Mouse (Mus musculus): ENCODE data around the gene Pear1. TPM values are rescaled to one million over a fixed set of nuclear protein-coding genes. Genes with fewer than 3 reads are reported as not detected.

Gene Pear1
- polyA plus RNA-seq, 1 experiment from 2014 or later, result 3.6 TPM

GRCm38 (mm10) chr3:87735335-87735734, 88.8 kb downstream of the Pear1 start:
- Histone ChIP-seq H3K4me1 (ENCODE audit: control insufficient read depth, insufficient read depth, low read length) (no peaks in the 10 kb centered on the region), H3K27ac (ENCODE audit: low read depth, low read length) (no peak overlapping the region), H3K27me3 (ENCODE audit: control insufficient read depth, insufficient read depth, low read length) (no peaks in the 10 kb centered on the region), H3K4me3 (ENCODE audit: low read depth, low read length) (no peak overlapping the region), H3K36me3 (ENCODE audit: control insufficient read depth, insufficient read depth, low read length) (peaks cover 67% of the 10 kb centered on the region), H3K4me2 (ENCODE audit: low read depth, low read length) (no peak overlapping the region), H3K9me3 (ENCODE audit: control insufficient read depth, low read length) (no peaks in the 10 kb centered on the region), H3K9ac (replicated peaks; ENCODE audit: low read depth, low read length) (no peak overlapping the region)
- 89% methylated on average over 9 of the region's 9 CpGs for WGBS
- no peak for ATAC-seq (ENCODE audit: low read depth)

DNA sequence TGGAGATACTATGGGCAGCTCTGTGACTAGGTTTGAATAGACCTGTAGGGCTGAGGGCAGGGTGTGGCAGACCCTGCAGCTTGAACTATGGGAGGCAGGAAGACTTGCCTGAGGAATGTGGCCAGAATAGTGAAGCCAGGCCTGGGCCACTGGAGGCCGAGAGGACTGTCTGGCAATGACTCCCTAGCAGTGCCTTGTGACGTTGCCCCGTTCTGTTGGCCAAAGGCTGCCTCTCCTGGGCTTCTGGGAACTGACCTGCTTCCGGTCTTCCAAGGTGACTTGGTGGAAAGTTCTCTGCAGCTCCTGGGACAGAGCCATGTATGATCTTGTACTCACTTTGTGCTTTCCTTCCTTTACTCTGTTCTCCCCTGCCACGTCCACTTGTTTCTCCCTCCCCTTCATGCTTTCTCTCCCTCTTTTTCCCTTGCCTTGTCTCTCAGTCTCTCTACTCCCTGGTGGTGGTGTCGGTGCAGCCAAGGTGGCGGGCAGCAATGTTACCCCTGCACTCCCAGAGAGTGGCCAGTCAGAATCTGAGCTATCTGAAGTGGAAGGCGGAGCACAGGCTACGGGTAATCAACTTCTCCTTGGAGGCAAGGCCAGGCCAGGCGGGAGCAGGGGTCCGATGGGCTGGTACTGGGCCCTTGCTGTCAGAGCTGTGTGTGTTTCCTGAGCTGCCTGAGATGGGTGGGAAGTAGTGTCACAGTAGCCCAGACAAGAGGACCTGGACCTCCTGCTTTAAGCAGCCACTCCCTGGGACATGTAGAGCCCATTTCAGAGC, 89.9 kb downstream of the Pear1 start:
- Histone ChIP-seq H3K9me3 (ENCODE audit: control insufficient read depth, low read length) (no peaks in the 10 kb centered on the region), H3K36me3 (ENCODE audit: control insufficient read depth, insufficient read depth, low read length) (peaks cover 67% of the 10 kb centered on the region), H3K4me1 (ENCODE audit: control insufficient read depth, insufficient read depth, low read length) (no peaks in the 10 kb centered on the region), H3K27ac (ENCODE audit: low read depth, low read length) (no peak overlapping the region), H3K9ac (replicated peaks; ENCODE audit: low read depth, low read length) (no peak overlapping the region), H3K4me3 (ENCODE audit: low read depth, low read length) (no peak overlapping the region), H3K27me3 (ENCODE audit: control insufficient read depth, insufficient read depth, low read length) (no peaks in the 10 kb centered on the region), H3K4me2 (ENCODE audit: low read depth, low read length) (no peak overlapping the region)
- 88% methylated on average over 11 of the region's 11 CpGs for WGBS
- no peak for ATAC-seq (ENCODE audit: low read depth)

GRCm38 (mm10) chr3:87733098-87733497, 91.0 kb downstream of the Pear1 start:
- Histone ChIP-seq H3K9me3 (ENCODE audit: control insufficient read depth, low read length) (no peaks in the 10 kb centered on the region), H3K4me2 (ENCODE audit: low read depth, low read length) (no peak overlapping the region), H3K4me1 (ENCODE audit: control insufficient read depth, insufficient read depth, low read length) (no peaks in the 10 kb centered on the region), H3K27me3 (ENCODE audit: control insufficient read depth, insufficient read depth, low read length) (no peaks in the 10 kb centered on the region), H3K4me3 (ENCODE audit: low read depth, low read length) (no peak overlapping the region), H3K9ac (replicated peaks; ENCODE audit: low read depth, low read length) (no peak overlapping the region), H3K27ac (ENCODE audit: low read depth, low read length) (no peak overlapping the region), H3K36me3 (ENCODE audit: control insufficient read depth, insufficient read depth, low read length) (peaks cover 73% of the 10 kb centered on the region)
- ATAC-seq (ENCODE audit: low read depth), result no peak
- 83% methylated on average over 4 of the region's 4 CpGs for WGBS

DNA sequence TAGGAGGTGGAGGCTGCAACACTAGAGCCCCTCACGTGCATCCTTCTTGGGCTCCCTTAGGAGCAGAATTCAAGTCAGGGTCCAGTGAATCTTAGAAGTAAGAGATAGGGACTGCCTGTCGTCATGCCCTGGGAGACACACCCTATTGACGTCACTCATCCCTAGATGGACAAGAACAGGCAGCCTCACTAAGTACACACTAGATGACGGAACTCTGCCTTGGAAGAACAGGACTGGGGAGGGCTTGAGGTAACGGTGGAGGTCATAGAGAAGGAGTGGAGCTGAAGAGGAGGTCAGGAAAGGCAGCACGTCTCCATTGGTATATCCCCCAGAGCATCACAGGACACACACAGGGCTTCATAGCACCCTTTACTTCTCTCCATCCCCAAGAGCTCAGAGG, 95.4 kb downstream of the Pear1 start:
- WGBS, result 94% methylated on average over 6 of the region's 6 CpGs
- H3K9ac ChIP-seq (replicated peaks; ENCODE audit: low read depth, low read length), result no peak overlapping the region
- ATAC-seq (ENCODE audit: low read depth), result no peak
- no peak overlapping the region for H3K27ac ChIP-seq (ENCODE audit: low read depth, low read length)
- no peak overlapping the region for H3K4me2 ChIP-seq (ENCODE audit: low read depth, low read length)
- H3K36me3 ChIP-seq (ENCODE audit: control insufficient read depth, insufficient read depth, low read length), result peaks cover 79% of the 10 kb centered on the region
- H3K27me3 ChIP-seq (ENCODE audit: control insufficient read depth, insufficient read depth, low read length), result no peaks in the 10 kb centered on the region
- no peaks in the 10 kb centered on the region for H3K9me3 ChIP-seq (ENCODE audit: control insufficient read depth, low read length)
- no peak overlapping the region for H3K4me3 ChIP-seq (ENCODE audit: low read depth, low read length)
- H3K4me1 ChIP-seq (ENCODE audit: control insufficient read depth, insufficient read depth, low read length), result no peaks in the 10 kb centered on the region

DNA sequence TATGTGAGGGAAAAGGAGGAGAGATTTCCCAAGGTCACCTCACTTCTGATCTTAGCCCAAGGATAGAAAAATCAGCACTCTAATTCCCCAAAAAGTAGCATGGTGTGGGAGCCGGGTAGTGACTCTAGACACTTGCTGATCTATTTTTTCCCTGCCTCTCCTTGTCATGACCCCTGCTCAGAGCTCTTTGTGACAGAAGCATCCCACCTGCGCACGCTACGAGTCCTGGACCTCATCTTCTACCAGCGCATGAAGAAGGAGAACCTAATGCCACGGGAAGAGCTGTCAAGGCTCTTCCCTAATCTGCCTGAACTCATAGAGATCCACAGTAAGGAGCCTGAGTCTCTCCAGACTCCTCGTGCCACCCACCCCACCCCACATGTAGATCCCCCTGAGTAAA, 97.9 kb downstream of the Pear1 start:
- H3K9ac ChIP-seq (replicated peaks; ENCODE audit: low read depth, low read length), result no peak overlapping the region
- 98% methylated on average over 7 of the region's 7 CpGs for WGBS
- no peak for ATAC-seq (ENCODE audit: low read depth)
- no peaks in the 10 kb centered on the region for H3K9me3 ChIP-seq (ENCODE audit: control insufficient read depth, low read length)
- no peak overlapping the region for H3K4me2 ChIP-seq (ENCODE audit: low read depth, low read length)
- H3K4me1 ChIP-seq (ENCODE audit: control insufficient read depth, insufficient read depth, low read length), result no peaks in the 10 kb centered on the region
- no peak overlapping the region for H3K4me3 ChIP-seq (ENCODE audit: low read depth, low read length)
- H3K27ac ChIP-seq (ENCODE audit: low read depth, low read length), result no peak overlapping the region
- peaks cover 69% of the 10 kb centered on the region for H3K36me3 ChIP-seq (ENCODE audit: control insufficient read depth, insufficient read depth, low read length)
- H3K27me3 ChIP-seq (ENCODE audit: control insufficient read depth, insufficient read depth, low read length), result no peaks in the 10 kb centered on the region

DNA sequence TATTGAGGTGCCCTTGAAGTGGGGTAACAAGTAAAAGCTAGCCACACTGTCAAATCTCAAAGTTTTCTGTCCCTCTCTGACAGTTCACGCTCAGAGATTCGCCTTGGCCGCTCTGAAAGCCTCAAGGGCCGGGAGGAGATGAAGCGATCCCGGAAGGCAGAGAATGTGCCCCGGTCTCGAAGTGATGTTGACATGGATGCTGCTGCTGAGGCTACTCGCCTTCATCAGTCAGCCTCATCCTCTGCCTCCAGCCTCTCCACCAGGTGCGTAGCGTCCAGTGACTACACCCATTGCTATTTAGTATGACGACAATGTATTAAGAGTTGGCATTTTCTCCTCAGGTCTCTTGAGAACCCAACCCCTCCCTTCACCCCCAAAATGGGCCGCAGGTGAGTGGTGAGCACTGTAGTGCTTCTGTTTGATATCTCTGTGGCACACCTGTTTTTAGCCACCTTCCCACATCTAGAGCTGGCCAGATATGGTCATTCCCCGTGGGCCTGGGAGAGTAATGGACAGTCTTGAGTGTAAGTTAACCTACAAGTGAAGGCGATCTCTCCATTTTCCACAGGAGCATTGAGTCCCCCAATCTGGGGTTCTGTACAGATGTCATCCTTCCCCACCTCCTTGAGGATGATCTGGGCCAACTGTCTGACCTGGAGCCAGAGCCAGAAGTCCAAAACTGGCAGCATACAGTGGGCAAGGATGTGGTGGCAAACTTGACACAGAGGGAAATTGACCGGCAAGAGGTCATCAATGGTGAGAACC, 98.5 kb downstream of the Pear1 start:
- peaks cover 69% of the 10 kb centered on the region for H3K36me3 ChIP-seq (ENCODE audit: control insufficient read depth, insufficient read depth, low read length)
- H3K4me1 ChIP-seq (ENCODE audit: control insufficient read depth, insufficient read depth, low read length), result no peaks in the 10 kb centered on the region
- no peak for ATAC-seq (ENCODE audit: low read depth)
- H3K27me3 ChIP-seq (ENCODE audit: control insufficient read depth, insufficient read depth, low read length), result no peaks in the 10 kb centered on the region
- no peak overlapping the region for H3K27ac ChIP-seq (ENCODE audit: low read depth, low read length)
- WGBS, result 96% methylated on average over 16 of the region's 16 CpGs
- H3K9ac ChIP-seq (replicated peaks; ENCODE audit: low read depth, low read length), result no peak overlapping the region
- no peaks in the 10 kb centered on the region for H3K9me3 ChIP-seq (ENCODE audit: control insufficient read depth, low read length)
- no peak overlapping the region for H3K4me2 ChIP-seq (ENCODE audit: low read depth, low read length)
- no peak overlapping the region for H3K4me3 ChIP-seq (ENCODE audit: low read depth, low read length)

DNA sequence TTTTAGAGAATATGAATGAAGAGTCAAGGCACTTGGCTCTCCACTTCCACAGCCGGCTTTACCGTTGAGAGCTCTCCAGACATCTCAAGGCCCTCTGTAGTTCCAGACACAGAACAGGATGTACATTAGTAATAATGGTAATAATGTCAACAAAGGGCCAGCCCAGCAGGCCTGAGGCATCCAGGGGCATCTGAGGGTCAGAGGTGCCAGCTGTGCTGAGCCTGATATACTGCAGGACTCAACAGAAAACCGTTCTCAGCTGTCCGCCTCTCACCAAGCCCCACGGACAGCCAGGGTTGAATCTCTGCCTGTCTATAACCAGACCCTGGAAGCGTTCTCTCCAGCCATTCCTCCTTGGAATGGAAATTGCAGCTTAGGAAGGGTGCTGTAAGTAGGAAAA, 99.5 kb downstream of the Pear1 start:
- 75% methylated on average over 6 of the region's 6 CpGs for WGBS
- H3K9me3 ChIP-seq (ENCODE audit: control insufficient read depth, low read length), result no peaks in the 10 kb centered on the region
- H3K4me3 ChIP-seq (ENCODE audit: low read depth, low read length), result no peak overlapping the region
- no peak overlapping the region for H3K9ac ChIP-seq (replicated peaks; ENCODE audit: low read depth, low read length)
- no peak overlapping the region for H3K27ac ChIP-seq (ENCODE audit: low read depth, low read length)
- ATAC-seq (ENCODE audit: low read depth), result no peak
- no peaks in the 10 kb centered on the region for H3K4me1 ChIP-seq (ENCODE audit: control insufficient read depth, insufficient read depth, low read length)
- H3K27me3 ChIP-seq (ENCODE audit: control insufficient read depth, insufficient read depth, low read length), result no peaks in the 10 kb centered on the region
- peaks cover 67% of the 10 kb centered on the region for H3K36me3 ChIP-seq (ENCODE audit: control insufficient read depth, insufficient read depth, low read length)
- no peak overlapping the region for H3K4me2 ChIP-seq (ENCODE audit: low read depth, low read length)

- ATAC-seq (ENCODE audit: low read depth), result no peak
- WGBS, result 89% methylated on average over 2 of the region's 2 CpGs
- no peak overlapping the region for H3K4me3 ChIP-seq (ENCODE audit: low read depth, low read length)
- H3K36me3 ChIP-seq (ENCODE audit: control insufficient read depth, insufficient read depth, low read length), result peaks cover 65% of the 10 kb centered on the region
- H3K27me3 ChIP-seq (ENCODE audit: control insufficient read depth, insufficient read depth, low read length), result no peaks in the 10 kb centered on the region
- H3K9me3 ChIP-seq (ENCODE audit: control insufficient read depth, low read length), result no peaks in the 10 kb centered on the region
- H3K9ac ChIP-seq (replicated peaks; ENCODE audit: low read depth, low read length), result no peak overlapping the region
- no peak overlapping the region for H3K4me2 ChIP-seq (ENCODE audit: low read depth, low read length)
- no peak overlapping the region for H3K27ac ChIP-seq (ENCODE audit: low read depth, low read length)
- H3K4me1 ChIP-seq (ENCODE audit: control insufficient read depth, insufficient read depth, low read length), result no peaks in the 10 kb centered on the region
Observed at GRCm38 (mm10) chr3:87718525-87718924, 105.6 kb downstream of the Pear1 start.

Data from neural tube, embryonic 14.5 days (tissue).